Mouse (Mus musculus): ENCODE data around the gene Gm4779.
"Not testable (repeated sequence)": the region's sequence is repeated elsewhere in the genome, so short reads cannot be mapped to it uniquely, and the experiment has no call there.

Gm4779 gene

DNA sequence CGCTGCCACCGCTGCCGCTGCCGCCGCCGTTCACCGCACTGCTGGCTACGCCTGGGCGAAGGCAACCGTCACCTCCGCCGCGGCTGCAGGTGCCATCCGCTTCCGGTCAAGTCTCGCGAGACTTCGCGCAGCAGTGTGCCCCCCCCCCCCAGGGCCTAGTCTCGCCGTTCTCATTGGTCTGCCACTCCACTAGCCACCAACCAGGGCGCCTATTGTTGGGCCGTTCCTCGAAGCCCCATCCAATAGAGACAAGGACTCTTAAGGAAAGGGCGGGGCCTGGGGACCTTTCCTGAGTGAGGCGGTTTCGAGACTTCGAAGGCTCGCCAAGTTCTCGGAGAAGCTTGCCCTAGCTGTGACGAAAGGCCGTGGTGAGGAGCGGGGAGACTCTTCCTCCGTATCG, at the start of gene Gm4779, which contains the start of gene 8030474K03Rik:
Gene Gm4779 (minus strand): TSS at position 82 of the 400 bp plus-strand sequence.
Gene 8030474K03Rik (plus strand): TSS at position 315 of the 400 bp plus-strand sequence.
- no peak for DNase-seq (ENCODE audit: low spot score in 2 of 2)

- DNase-seq (ENCODE audit: low spot score in 2 of 2) = not testable (repeated sequence)
These were observed 25.8 kb upstream of the Gm4779 start for GRCm38 (mm10) chrX:101819980-101820379.

- DNase-seq (ENCODE audit: low spot score in 2 of 2) = no peak
These were observed 24.9 kb upstream of the Gm4779 start for GRCm38 (mm10) chrX:101819163-101819562.

DNA sequence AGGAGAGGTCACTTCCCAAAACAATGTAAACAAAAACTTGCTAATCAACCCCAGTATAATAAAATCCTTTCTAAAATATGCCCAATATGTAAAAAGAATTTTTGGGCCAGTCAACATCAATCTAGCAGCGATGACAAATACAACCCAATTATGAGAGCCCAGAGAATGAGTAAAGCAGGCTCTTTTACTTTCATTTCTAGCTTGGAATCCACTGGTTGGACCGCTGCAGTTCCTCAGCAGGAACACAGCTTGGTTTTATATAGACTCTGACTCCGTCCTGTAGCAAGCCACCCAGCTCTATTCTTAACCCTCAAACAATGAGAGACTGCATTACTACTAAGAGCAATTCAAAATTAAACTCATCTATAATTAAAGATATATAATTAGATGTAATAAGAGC, 17.5 kb upstream of the Gm4779 start:
- no peak for DNase-seq (ENCODE audit: low spot score in 2 of 2)

DNA sequence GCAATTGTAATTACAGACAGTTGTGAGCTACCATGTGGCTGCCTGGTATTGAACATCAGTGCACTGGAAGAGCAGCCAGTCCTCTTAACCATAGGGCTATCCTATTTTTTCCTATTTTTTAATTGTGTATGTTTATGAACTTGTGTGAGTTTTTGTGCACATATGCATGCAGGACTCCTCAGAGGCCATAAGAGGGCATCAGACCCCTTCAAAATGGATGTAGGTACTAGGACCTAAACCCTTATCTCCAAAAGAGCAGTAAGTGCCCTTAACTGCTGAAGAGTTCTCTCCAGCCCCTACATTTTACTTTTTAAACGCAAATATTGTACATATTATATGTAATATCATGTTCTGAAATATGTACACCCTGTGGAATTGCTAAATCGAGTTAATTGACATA, 11.3 kb upstream of the Gm4779 start:
- DNase-seq (ENCODE audit: low spot score in 2 of 2) = no peak

- DNase-seq (ENCODE audit: low spot score in 2 of 2) = peak; percentile 10 to 25
These were observed 2.7 kb downstream of the Gm4779 start for GRCm38 (mm10) chrX:101791551-101791950.

DNA sequence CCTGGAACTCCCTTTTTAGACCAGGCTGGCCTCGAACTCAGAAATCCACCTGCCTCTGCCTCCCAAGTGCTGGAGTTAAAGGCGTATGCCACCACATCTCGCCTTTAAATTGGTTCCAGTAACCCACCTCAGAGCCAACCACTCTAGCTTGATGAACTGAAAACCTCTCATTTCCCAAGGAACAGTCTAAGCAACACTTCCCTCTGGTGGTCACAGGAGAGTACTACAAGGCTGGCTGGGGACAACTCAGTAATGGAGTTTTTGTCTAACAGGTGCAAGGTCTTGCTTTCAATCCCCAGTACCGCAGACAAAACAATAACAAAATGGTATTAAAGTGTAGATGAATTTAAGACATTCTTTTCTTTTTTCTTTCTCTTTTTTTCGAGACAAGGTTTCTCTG, 22.2 kb downstream of the Gm4779 start:
- DNase-seq (ENCODE audit: low spot score in 2 of 2) = peak; percentile 9 to 33

GRCm38 (mm10) chrX:101770307-101770706, 23.9 kb downstream of the Gm4779 start:
- no peak for DNase-seq (ENCODE audit: low spot score in 2 of 2)

GRCm38 (mm10) chrX:101769478-101769877, 24.7 kb downstream of the Gm4779 start:
- no peak for DNase-seq (ENCODE audit: low spot score in 2 of 2)

GRCm38 (mm10) chrX:101767280-101767679, 26.9 kb downstream of the Gm4779 start:
- no peak for DNase-seq (ENCODE audit: low spot score in 2 of 2)

DNA sequence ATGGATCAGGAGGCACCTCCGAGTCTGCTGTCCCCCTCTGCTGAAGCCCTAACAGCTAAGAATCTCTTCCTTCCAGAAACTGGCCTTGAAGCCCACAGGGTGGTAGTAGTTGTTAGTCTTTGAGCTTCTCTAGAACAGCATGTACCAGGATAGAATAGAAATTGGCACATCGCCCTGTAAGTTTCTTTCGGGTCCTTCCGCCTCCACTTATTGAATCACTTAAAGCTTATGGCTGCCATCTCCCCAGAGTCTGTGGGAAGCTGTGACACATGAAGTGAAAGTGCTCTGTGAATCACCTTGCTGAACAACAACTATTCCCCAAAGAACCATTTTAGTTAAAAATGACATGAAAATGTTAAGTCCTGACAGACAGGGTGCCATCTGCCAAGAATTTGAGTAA, 29.1 kb downstream of the Gm4779 start:
- DNase-seq (ENCODE audit: low spot score in 2 of 2) = no peak

DNA sequence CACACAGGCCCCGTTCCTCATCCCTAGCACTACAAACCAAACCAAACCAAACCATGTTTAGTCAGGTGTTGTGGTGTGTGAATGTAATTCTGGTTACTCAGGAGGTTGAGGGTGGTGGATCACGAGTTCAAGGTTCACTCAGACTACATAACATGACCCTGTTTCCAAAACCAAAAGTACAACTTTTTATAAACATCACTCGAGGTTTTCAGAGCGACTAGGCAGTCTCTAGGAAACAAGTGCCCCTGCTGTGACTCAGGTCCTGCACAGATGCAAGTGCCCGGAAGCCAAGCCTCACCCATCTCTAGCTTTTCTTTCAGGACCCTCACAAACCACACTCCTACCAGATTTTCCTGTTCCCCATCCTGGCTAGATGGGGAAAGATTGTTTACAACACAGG, 29.6 kb downstream of the Gm4779 start:
- DNase-seq (ENCODE audit: low spot score in 2 of 2) = no peak

DNA sequence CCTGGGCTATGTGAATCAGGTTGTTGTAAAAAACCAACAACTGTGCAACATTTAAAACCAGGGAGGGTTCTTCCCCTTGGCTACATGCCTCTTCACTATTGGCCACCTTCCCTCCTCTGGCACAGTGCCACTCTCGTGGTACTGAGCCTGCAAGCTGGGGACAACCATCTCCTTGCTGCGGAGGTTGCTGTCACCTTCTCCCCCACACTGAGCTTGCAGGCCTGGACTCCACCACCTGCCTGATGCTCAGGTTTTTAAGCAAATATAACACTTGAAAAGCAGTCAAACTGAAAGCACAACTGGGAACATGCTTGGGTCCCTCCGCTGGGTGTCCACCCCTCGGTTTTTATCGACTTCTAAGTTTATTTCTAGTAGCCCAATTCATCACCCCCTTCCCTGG, 39.7 kb downstream of the Gm4779 start:
- no peak for DNase-seq (ENCODE audit: low spot score in 2 of 2)

DNA sequence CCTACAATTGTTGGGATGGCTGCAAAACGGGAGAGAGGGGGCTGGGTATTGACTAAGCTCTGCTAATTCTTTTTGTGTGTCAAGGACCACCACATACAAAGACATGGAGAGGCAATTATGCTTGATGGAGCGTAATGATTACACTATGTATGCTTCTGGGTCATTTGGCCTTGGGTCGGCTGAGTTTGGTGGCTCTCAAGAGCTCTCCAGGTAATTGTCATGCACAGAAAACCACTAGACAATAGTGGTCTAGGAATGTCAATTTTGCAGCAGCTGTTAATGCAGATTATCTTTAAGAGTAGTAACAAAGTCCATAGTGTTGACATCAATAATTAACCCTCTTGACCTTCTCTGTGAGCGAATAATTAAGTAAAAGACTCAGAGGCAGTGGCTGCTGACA, 44.1 kb downstream of the Gm4779 start:
- DNase-seq (ENCODE audit: low spot score in 2 of 2) = no peak

DNA sequence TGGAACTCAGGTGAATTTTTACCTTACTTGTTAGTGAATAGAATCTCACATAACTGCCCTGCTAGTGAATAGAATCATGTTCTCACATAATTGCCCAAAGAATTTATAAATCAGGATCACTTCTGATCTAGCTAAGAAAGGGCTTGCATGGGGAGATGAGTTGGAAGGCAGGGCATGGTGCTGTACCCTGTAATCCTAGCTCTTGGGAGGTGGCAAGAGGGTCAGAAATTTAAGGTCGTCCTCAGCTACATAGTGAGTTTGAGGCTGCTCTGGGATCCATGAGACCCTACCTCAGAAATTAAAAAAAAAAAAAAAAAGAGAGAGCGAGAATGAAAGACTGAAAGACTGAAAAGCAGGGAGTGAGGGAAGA, 53.2 kb downstream of the Gm4779 start:
- no peak for DNase-seq (ENCODE audit: low spot score in 2 of 2)

GRCm38 (mm10) chrX:101740335-101741063, 53.7 kb downstream of the Gm4779 start:
- DNase-seq (ENCODE audit: low spot score in 2 of 2) = no peak
